Mouse (Mus musculus): ENCODE results near the gene Snx29.
A peak's percentile ranks its signal among the peaks of the same experiment; 100 is the strongest.

Gene Snx29

DNA sequence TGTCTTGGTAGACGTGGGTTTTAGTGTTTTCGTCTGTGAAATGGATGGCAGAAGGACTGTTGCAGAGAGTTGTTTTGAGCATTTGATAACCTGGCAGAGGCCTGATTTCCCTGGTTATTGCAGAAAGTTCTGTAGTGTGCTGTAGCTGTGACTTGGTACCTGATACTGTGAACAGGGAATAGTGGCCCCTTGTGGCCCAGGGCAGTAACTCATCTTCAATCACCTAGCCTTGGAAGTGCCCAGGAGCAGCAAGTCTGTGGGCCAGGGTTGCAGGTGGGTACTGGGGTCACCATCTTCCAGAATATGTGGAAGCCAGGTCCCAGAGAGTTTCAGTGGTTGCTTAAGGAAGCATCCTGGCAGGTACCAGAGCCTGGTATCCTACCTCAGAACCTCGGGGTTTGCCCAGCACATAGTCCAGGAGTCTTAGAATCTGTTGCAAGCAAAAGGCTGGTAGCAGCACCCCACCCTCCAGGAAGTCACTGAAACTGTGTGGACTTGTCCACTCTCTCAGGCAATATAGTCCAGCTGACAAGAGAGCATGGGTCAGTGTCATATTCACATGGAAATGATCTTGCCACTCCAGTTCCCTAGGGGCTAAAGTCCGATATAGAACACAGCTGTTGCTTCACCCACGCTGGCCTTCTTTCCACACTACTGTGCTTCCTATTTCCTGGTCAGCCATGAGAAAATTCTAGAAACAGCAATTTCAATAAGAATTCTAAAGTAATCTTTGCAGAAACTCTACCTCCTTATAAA, 281.1 kb downstream of the Snx29 start:
- no peak for DNase-seq

DNA sequence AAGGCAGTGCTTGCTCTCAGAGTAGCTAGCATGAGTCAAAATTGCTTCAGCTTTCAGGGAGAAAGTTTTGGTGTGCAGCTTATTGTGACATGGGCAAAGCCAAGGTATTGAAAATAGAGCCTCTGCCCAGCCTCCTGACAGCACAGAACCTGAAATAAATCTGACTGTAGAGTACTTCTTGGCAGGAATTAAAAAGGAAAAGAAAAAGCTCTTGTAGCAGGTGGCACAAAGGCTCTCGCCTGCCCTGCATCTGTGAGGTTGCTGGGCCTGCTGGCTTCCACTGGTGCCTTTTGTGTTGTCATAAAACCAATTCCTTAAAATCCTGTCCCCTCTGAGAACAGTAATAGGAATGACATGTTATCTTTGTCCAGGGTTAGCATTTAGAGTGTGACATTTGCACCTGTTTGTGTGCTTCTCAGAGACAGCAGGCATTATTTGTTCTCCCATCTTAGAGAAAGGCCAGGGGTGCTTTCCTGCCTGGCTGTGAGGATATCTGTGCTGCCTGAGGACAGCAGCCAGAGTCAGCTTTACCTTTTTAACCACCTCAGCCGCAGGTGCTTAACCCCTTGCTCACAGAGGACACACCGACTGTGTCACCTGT, 289.9 kb downstream of the Snx29 start:
- no peak for DNase-seq

DNA sequence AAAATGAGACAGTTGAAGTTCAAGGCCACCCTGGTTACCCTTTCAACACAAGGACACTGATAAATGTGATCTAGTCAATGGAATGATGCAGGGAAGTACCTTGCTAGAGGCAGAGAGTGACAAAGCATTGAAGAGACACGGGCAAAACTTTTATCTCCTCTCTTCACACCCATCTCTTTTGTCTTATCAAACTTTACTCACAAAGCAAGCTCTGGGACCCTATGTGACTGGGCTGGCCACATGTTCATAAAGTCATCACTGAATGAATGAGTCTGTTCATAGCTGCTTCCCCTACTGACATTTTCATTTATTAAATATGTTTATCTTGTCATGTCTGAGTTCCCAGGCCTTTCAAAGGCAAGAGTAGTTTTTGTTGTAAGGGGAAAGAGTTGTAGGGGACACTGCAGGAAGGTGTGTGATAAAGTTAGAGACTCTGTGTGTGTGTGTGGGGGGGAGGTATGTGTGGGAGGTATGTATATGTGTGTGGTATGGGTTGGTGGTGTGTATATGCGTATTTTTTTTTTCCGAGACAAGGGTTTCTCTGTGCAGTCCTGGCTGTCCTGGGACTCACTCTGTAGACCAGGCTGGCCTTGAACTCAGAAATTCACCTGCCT, 291.8 kb downstream of the Snx29 start:
- DNase-seq, result no peak

DNA sequence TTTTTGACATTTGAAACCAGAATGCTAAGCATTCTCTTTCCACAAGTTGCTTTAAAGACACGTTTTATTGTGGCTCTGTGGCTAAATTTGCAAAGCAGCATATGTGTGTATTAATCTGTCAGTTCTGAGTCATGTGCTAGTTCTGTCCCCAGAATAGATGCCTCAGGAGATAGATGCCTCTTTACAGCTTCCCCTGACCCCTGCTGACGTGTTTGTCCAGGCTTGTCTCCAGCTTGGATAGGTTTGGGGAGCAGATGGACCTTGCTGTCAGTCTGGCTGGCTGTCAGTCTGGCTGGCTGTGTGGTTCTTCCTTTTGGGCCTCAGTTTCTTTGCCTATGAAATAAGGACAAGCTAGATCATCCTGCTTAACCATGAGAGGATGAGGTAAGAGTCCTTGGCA, 292.9 kb downstream of the Snx29 start:
- DNase-seq, result peak; percentile 48

DNA sequence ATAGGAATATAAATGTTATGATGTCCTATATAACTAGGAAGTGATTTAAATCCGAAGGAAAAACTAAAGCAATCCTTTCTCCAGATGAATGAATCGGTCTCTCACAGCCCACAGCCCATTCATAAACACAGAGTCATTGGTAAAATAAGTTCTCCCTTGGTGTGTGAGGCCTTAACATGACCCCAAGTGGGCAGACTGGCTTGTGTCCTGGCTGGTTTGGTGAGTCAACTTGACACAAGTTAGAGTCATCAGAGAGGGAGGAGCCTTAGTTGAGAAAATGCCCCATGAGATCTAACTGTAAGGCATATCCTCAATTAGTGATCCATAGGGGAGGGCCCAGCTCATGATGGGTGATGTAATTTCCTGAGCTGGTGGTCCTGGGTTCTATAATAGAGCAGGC, 297.2 kb downstream of the Snx29 start:
- no peak for DNase-seq

DNA sequence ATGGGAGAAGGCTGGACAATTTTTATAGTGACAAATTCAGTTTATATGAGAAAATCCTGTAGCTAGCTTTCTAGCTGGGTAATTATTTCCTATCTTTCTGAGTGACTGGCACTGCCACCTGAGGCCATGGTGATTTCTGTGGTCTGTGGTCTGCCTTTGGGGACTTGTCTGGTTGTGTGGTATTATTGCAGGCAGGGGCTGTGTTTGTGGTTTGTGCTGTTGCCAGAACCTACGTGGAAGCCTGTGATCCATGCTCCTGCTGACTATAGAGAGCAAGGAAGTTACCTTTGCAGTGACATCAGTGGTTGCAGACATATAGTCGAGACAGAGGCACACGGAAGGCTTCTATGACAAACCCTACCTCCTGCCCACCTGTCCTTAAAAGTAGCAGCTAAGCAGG, 298.3 kb downstream of the Snx29 start:
- DNase-seq, result no peak

DNA sequence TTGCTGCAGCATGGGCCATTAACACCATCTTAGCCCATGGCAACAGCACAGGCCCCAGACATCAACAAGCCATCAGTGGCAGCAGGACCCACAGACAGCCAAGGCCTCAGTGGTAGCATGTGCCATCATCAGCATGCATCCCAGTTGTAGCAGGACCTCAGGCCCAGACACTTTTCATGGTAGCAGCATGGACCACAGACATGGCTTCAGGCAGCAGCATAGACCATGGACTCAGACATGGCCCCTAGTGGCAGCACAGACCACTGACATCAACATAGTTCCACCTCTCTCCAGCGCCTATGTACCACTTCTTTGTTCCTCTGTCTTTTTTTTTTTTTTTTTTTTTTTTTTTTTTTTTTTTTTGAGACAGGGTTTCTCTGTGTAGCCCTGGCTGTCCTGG, 299.0 kb downstream of the Snx29 start:
- no peak for DNase-seq

DNA sequence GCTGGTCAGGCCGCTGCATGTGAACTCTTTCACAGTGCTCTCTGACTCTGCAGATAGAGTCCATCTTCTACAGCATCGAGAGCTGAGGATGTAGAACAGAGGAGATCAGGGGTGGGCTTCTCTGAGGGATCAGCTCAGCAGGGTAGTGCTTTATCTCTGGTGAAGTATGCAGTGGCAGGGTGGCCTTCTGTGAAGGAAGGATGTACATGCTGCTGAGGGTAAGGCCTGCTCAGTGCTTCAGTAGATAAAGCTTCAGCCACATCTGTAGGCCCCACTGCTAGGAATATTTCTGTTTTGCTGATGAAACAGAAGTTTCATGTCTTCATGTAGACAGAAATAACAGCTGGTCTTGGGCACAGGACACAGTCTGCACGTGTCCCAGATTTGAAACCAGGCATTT, 300.3 kb downstream of the Snx29 start:
- DNase-seq, result no peak

DNA sequence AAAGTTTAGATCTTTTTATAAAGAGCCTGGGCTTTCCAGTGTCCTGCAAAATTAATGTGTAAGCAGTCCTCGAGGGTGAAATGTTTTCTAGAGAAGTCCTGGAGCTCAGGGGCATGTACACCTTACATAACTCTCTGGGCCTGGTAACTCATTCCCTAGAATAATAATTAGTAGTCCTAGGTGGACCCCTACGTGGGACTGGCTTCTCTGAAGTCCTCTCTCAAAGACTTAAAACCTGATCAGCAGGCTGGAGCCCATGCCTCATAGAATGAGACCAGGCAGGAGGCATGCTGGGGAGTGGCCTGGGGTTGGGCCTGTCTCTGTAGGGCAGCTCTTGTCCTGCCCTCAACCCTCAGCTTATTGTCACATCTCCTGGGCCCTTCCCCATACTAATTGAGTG, 301.4 kb downstream of the Snx29 start:
- no peak for DNase-seq

DNA sequence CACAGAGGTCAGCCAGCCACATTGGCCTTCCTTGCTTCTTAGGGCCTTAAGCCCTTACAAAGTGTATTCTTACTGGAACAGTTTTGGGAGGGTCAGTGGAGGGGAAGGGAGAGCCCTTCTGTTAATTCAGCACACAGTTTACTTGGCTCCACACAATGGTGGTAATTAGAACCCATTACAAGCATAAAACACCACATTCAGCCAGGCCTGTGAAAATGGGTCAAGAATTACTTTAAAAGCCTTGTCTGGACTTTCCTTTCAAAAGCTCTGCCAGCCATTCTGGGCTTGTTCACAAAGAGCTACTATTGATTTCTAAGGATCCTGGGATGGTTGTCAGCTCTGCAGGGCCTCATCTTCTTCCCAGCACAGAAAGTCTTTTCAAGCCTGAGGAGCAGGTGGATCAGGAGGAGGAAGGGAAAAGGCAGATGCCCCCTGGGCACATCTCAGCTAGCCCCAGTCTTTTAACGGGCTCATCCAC, 303.3 kb downstream of the Snx29 start:
- DNase-seq, result peak; percentile 34

DNA sequence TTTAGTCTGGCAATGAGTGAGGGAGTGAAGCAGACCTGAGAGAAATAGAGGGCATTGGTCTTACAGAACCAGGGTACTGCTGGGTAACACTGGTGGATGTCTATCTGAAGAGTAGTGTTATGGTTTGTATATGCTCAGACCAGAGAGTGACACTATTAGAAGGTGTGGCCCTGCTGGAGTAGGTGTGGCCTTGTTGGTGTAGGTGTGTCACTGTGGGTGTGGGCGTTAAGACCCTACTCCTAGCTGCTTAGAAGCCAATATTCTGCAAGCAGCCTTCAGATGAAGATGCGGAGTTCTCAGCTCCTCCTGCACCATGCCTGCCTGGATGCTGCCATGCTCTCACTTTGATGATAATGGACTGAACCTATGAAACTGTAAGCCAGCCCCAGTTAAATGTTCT, 303.9 kb downstream of the Snx29 start:
- DNase-seq, result no peak

DNA sequence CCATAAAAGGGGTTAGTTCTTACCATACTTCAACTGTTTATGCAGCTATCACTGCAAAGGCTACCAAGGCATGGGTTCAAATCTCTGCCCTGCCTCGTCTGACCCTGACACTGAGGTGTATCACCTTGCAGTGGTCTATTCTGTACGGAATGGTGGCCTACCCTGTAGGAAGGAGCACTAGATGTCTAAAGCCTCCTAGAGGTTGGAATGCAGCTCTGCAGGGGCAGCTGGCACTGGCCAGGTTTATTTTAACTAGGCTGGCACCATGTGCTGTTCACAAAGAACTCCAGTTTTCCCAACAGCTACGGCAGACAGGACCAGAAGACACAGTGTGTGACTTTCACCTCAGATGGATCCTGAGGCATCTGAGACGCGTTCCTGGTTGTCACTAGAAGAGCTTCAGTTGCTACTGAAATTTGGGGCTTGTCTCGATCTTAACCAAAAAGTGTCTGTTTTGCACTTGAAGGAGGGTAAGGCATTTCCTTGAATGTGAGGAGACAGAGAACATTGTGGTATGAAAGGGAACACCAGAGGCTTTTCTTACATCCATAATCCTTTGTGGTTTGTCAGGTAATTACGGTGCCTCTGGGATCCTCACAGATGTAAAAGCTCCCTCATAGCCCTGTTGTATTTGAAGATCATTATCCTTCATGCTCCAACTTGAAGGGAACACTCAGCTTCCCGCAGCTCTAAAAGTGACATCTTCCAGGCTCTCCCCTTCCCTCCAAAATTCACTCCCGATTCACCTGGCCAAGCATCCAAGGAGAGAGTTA, 305.3 kb downstream of the Snx29 start:
- DNase-seq, result no peak

DNA sequence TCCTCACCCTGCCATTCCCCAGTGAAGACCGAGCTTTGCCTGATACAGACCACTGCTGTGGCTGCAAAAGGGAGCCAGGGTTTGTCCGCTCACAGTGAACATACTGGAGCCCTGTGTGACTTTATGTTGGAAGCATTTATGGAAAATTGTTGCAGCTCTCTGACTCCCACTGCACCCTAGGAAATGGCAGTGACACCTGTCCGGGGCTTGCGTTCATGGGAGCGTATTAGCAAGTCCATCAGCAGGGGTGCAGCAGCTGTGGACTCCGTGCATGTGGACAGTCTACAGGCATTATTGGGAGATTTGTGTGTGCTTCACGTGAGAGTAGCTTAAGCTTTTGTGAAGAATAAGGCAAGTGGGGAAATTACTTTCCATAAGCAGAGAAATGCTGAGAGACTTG, 307.0 kb downstream of the Snx29 start:
- no peak for DNase-seq

DNA sequence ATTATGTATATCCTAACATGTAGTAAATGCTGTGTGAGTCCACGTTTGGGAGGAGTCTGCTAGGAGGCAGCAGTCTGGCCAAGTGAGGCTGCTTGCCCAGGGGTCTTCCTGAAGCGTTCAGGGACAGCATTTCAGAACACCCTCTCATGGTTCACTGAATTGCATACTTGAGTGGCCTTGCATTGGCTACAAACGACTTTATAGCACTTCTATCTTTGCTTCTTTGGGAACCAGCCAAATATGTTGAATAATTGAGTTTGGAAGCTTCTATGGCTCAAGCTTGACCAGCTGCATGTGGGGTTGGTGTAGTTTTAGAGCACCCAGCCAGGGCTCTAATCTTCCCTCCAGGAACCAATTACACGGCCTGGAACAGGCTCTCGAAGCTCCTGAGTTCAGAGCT, 307.8 kb downstream of the Snx29 start:
- no peak for DNase-seq

DNA sequence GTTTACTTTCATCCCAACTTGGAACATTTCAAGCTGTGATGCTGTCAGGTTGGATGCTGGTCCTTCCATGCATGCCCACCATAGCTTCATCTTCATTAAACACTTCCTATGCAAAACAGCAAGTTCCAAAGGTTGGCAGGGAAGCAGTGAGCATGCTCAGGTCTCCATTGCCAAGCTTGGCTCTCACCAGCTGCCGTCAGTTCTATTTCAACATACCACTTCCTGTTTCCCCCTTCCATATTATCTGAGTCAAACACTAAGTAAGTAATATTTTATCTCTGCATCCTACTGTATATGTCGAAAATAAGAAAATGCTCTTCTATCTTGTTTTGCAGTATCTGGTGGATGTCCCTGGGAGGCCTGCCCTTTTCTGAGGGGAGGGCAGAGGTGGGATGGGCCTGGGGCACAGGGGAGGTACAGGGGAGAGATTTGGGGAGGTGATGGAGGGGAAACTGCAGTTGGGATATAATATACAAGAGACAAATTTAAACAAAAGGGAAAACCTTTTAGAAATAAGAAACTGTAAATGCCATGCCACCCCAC, 309.6 kb downstream of the Snx29 start:
- no peak for DNase-seq

DNA sequence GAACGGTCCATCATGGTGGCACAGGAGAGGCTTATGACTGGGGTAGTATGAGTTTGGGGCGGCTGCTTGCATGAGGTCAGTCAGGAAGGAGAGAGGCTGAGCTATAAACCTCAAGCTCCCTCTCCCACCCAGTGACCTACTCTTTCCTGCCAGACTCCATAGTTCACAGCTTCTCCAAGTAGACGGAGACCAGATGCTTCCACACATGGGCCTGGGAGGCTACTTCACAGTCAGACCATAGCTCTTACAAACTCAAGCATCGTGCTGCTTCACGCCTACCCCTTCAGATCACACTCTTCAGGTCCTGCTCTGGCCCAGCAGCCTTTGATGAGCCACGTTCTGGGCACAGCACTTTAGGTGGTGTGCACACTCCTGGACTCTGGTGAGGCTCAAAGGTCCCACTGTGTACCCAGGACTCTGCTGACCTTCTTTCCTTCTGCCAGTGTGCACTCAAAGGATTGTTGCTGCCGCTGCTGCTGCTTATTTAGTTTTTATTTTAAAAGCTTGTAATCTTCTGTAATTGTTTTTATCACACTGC, 313.6 kb downstream of the Snx29 start:
- DNase-seq, result no peak

DNA sequence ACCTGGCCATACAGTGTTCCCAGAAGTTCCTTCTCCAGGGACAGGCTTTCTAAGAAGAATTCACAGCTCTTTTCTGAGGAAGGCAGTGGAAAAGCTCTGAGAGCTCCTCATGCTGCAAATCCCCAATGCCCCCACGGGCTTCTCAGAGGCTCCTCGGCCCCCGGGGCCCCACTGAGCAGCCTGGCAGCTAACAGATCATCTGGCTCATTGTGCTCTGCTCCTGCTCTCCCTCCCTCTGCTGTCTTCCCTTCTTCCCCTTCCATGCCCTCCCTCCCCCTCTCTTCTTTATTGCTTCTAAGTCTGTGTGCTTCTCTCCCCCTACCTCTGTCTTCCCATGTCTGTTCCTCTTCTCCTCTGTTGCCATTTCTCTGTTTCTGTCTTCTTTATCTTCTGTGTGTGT, 314.2 kb downstream of the Snx29 start:
- DNase-seq, result no peak

DNA sequence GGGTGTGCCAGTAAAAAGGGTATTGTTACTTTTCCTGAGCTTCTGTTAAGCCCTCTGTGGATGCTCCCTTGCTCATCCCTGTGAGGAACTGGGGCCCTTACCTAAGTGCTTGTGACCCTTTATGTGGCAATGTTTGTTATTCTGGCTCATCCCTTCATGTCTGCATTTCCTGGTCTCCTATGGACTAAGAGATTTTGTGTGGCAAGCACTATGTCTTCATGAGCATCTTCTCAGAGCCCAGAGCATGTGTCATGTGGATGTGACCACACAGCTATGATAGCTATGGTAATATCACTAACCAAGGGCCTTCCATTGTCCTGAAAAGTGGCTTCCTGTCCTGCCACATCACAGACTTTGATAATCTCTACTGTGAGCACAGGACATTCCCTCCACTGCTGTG, 315.1 kb downstream of the Snx29 start:
- no peak for DNase-seq

DNA sequence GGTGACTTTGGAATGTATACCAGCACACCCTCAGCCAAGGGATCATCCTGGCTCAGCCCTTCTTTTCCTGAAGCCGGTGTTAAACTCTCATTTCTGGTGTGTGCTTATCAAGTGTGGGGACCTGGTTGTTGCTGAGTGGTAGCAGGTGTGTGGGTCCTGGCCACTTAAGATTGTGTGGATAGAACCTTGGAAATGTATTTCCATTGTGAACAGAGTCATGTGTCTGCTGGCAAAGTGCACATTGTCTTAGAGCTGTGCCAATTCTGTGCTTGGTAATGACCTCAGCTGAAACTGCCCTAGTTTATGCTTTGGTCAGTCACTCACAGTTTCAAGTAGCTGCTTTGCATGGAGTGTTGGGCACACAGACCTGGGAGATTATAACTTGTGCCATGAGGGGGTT, 316.0 kb downstream of the Snx29 start:
- no peak for DNase-seq

DNA sequence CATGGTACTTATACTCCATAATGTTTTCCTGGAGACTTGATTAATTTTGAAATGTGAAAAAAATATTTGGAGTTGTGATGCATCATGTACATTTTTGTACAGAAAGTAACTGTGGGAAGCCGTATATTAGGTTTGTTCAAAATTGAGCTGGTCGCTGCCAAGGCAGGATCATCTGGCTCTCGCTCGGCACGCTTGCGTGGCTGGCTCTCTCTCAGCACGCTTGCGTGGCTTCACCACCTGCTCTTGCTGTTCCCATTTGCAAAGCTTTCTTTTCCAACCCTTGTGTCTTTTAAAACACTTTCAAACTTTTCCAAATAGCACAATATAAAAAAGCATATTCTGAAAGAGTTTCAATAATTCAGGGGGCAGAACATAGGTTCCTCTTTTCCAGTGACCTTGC, 317.2 kb downstream of the Snx29 start:
- DNase-seq, result peak; percentile 54

DNA sequence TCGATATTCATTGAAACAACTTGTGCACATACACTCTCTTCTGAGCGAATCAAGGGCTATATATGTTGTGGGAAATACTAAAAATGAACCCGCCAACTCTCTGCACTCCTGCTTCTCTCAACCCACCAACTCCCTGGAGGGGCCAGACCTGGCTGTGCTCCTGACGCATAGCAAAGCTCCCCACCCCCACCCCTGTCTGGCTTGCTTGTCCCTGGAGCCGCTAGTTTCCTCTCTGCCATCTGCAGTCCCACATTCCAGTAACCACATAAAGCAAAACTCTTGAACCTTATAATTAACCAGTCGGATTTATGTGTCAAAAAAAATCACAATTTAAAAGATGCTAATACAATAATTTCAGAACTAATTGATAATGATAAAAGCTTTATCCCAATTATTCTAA, 320.9 kb downstream of the Snx29 start:
- no peak for DNase-seq

DNA sequence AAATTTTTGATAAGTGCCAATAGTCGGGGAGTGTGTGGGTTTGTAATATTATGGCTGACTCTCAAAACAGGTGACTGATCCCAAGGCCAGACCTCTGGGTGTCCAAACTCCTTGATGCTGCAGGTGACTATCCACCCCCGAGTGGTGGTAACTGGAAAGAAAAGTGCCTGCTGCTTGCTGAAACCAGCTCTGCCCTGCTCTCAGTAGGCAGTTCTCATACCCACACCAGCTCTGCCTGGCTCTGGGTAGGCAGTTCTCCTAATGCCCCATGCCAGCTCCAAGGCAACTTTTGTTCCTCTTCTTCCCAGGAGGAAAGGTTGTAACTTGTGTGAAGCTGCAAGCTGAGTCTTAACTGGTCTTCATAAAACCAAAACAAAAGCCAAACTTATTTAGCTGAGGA, 321.7 kb downstream of the Snx29 start:
- DNase-seq, result no peak

DNA sequence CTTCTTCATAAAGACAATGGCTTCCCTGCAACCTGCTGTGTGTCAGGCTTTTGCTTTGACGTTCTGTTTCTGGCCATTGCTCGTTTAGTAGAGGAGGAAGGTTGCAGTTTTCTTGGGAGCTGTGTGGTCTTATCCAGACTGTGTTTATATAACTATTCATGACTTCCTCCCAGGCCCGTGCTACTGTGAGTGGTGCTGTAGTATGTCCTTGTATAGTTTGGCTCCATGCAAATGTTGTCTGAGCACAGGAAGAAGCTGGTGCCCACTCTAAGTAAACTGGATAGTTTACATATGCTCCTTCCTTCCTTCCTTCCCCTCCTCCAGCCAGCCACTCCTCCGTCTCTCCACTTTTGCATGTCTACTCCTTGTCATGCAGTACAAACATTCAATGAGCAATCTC, 323.0 kb downstream of the Snx29 start:
- no peak for DNase-seq
